Mouse (Mus musculus) midbrain, embryonic 16.5 days (tissue): ENCODE measurements around the gene Gdf11. TPM values are rescaled to one million over a fixed set of nuclear protein-coding genes. Genes with fewer than 3 reads are reported as not detected.

Source experiments
- ATAC-seq: fragments of 200-750 bp; cut with Nextera tagmentation; 2 replicates; pipeline ENCODE4 v1.8.0; 2017; ENCODE audit warnings: moderate TSS enrichment
- H3K27ac ChIP-seq: fragments of 300-500 bp; sonication (generic); 2 replicates; pipeline ENCODE4 v1.5.1; 2014; ENCODE audit warnings: mild to moderate bottlenecking, low read length, mixed read lengths
- H3K27me3 ChIP-seq: fragments of 300-500 bp; sonication (generic); 2 replicates; pipeline ENCODE4 v1.6.1; 2014; ENCODE audit warnings: low read depth, low read length, mixed read lengths; ENCODE audit not compliant: control insufficient read depth, insufficient read depth
- H3K36me3 ChIP-seq: fragments of 300-500 bp; sonication (generic); 2 replicates; pipeline ENCODE4 v1.6.1; 2014; ENCODE audit warnings: mild to moderate bottlenecking, low read length, moderate library complexity, mixed read lengths; ENCODE audit not compliant: control insufficient read depth, insufficient read depth
- H3K4me1 ChIP-seq: fragments of 300-500 bp; sonication (generic); 2 replicates; pipeline ENCODE4 v1.6.1; 2014; ENCODE audit warnings: mild to moderate bottlenecking, low read length, mixed read lengths; ENCODE audit not compliant: control insufficient read depth, insufficient read depth
- H3K4me2 ChIP-seq: fragments of 300-500 bp; sonication (generic); 2 replicates; pipeline ENCODE4 v1.6.1; 2014; ENCODE audit warnings: mild to moderate bottlenecking, low read length, mixed read lengths
- H3K4me3 ChIP-seq: fragments of 300-500 bp; sonication (generic); 2 replicates; pipeline ENCODE4 v1.5.1; 2014; ENCODE audit warnings: low read depth, mild to moderate bottlenecking, low read length, moderate library complexity, mixed read lengths
- H3K9ac ChIP-seq: fragments of 300-500 bp; sonication (generic); 2 replicates; pipeline ENCODE4 v1.6.1; 2014; ENCODE audit warnings: low read depth, low read length, mixed read lengths
- H3K9me3 ChIP-seq: fragments of 300-500 bp; sonication (generic); replicated peaks from 2 replicates; pipeline ENCODE4 v1.6.1; 2014; ENCODE audit warnings: mild to moderate bottlenecking, low read length, mixed read lengths; ENCODE audit not compliant: control insufficient read depth, poor library complexity, severe bottlenecking
- WGBS: fragments of 180-500 bp; shearing (Covaris S2); extraction: QIAGEN DNeasy Blood & Tissue Kit; methylation state at CpG from one replicate; pipeline ENCODE4 v1.1.7; 2014; 5-methylcytosine and 5-hydroxymethylcytosine counted together
- polyA plus RNA-seq: library from polyadenylated mRNA; unstranded; fragments of >200 nt; fragmentation: Nextera tagmentation; extraction: Ambion mirVana; gene quantifications from 2 replicates; pipeline ENCODE4 v1.2.1, GENCODE M21; 2015

Gdf11 gene
- polyA plus RNA-seq, 1 experiment from 2014 or later = 7.9 TPM

GRCm38 (mm10) chr10:128913696-128914095, 22.2 kb upstream of the Gdf11 start:
- Histone ChIP-seq H3K4me3 (no peak overlapping the region), H3K27me3 (no peaks in the 10 kb centered on the region), H3K9me3 (no peaks in the 10 kb centered on the region), H3K4me2 (no peak overlapping the region), H3K36me3 (no peaks in the 10 kb centered on the region), H3K4me1 (peaks cover 7% of the 10 kb centered on the region; the same call in 1 of the 2 replicates), H3K27ac (no peak overlapping the region), H3K9ac (no peak overlapping the region)
- no peak for ATAC-seq
- WGBS = 76% methylated on average over 12 of the region's 12 CpGs

- WGBS = 7% methylated on average over 5 of the region's 5 CpGs
- Histone ChIP-seq H3K4me1 (peaks cover 7% of the 10 kb centered on the region; the same call in 1 of the 2 replicates), H3K36me3 (no peaks in the 10 kb centered on the region), H3K9me3 (no peaks in the 10 kb centered on the region), H3K4me2 (no peak overlapping the region), H3K4me3 (no peak overlapping the region), H3K9ac (no peak overlapping the region), H3K27ac (no peak overlapping the region), H3K27me3 (no peaks in the 10 kb centered on the region)
- peak; percentile 30; the same call in 1 of the 2 replicates for ATAC-seq
Measured at GRCm38 (mm10) chr10:128913219-128913618, 21.7 kb upstream of the Gdf11 start.

- H3K4me3 ChIP-seq = no peak overlapping the region
- no peaks in the 10 kb centered on the region for H3K36me3 ChIP-seq
- no peak overlapping the region for H3K9ac ChIP-seq
- H3K27ac ChIP-seq = no peak overlapping the region
- H3K4me1 ChIP-seq = peaks cover 7% of the 10 kb centered on the region; the same call in 1 of the 2 replicates
- H3K27me3 ChIP-seq = no peaks in the 10 kb centered on the region; the same call in 1 of the 2 replicates
- no peaks in the 10 kb centered on the region for H3K9me3 ChIP-seq
- 89% methylated on average over 4 of the region's 4 CpGs for WGBS
- H3K4me2 ChIP-seq = no peak overlapping the region
- ATAC-seq = no peak
Measured at GRCm38 (mm10) chr10:128912791-128913190, 21.3 kb upstream of the Gdf11 start.

- WGBS = 88% methylated on average over 4 of the region's 4 CpGs
Measured at GRCm38 (mm10) chr10:128912268-128912667, 20.8 kb upstream of the Gdf11 start.

GRCm38 (mm10) chr10:128911430-128911829, 19.9 kb upstream of the Gdf11 start:
- Histone ChIP-seq H3K36me3 (no peaks in the 10 kb centered on the region), H3K9ac (no peak overlapping the region), H3K9me3 (no peaks in the 10 kb centered on the region), H3K4me1 (peaks cover 7% of the 10 kb centered on the region; the same call in 1 of the 2 replicates), H3K27ac (no peak overlapping the region), H3K4me2 (peak overlapping the region; percentile 80; the same call in 1 of the 2 replicates), H3K27me3 (no peaks in the 10 kb centered on the region; the same call in 1 of the 2 replicates), H3K4me3 (no peak overlapping the region)
- WGBS = 97% methylated on average over 6 of the region's 6 CpGs
- ATAC-seq = no peak

More at GRCm38 (mm10) chr10:128912268-128912667, 20.8 kb upstream of the Gdf11 start:
- Histone ChIP-seq H3K9me3 (no peaks in the 10 kb centered on the region), H3K4me2 (no peak overlapping the region), H3K27ac (no peak overlapping the region), H3K9ac (no peak overlapping the region), H3K4me1 (peaks cover 7% of the 10 kb centered on the region; the same call in 1 of the 2 replicates), H3K27me3 (no peaks in the 10 kb centered on the region; the same call in 1 of the 2 replicates), H3K36me3 (no peaks in the 10 kb centered on the region), H3K4me3 (no peak overlapping the region)
- no peak for ATAC-seq

GRCm38 (mm10) chr10:128910066-128910841, 18.7 kb upstream of the Gdf11 start:
- Histone ChIP-seq H3K27ac (peak overlapping the region; percentile 74), H3K4me2 (peak overlapping the region; percentile 80), H3K27me3 (no peaks in the 10 kb centered on the region; the same call in 1 of the 2 replicates), H3K9me3 (no peaks in the 10 kb centered on the region), H3K4me3 (peak overlapping the region; percentile 67), H3K4me1 (peaks cover 7% of the 10 kb centered on the region; the same call in 1 of the 2 replicates), H3K36me3 (no peaks in the 10 kb centered on the region), H3K9ac (peak overlapping the region; percentile 86)
- WGBS = 1% methylated on average over 48 of the region's 66 CpGs
- ATAC-seq = peak; percentile 50

- Histone ChIP-seq H3K36me3 (no peaks in the 10 kb centered on the region), H3K27ac (peak overlapping the region; percentile 74), H3K4me1 (peaks cover 7% of the 10 kb centered on the region; the same call in 1 of the 2 replicates), H3K4me2 (peak overlapping the region; percentile 80), H3K4me3 (peak overlapping the region; percentile 67), H3K9ac (peak overlapping the region; percentile 86), H3K27me3 (no peaks in the 10 kb centered on the region; the same call in 1 of the 2 replicates), H3K9me3 (no peaks in the 10 kb centered on the region)
- peak; percentile 59 for ATAC-seq
- WGBS = 0% methylated on average over 30 of the region's 41 CpGs
Measured at GRCm38 (mm10) chr10:128909567-128910028, 18.1 kb upstream of the Gdf11 start.

GRCm38 (mm10) chr10:128908778-128909448, 17.4 kb upstream of the Gdf11 start:
- H3K36me3 ChIP-seq = no peaks in the 10 kb centered on the region
- peak overlapping the region; percentile 67 for H3K4me3 ChIP-seq
- H3K27me3 ChIP-seq = no peaks in the 10 kb centered on the region; the same call in 1 of the 2 replicates
- H3K9me3 ChIP-seq = no peaks in the 10 kb centered on the region
- 54% methylated on average over 13 of the region's 13 CpGs for WGBS
- peak overlapping the region; percentile 80 for H3K4me2 ChIP-seq
- no peak overlapping the region for H3K27ac ChIP-seq
- peak overlapping the region; percentile 86 for H3K9ac ChIP-seq
- peaks cover 7% of the 10 kb centered on the region; the same call in 1 of the 2 replicates for H3K4me1 ChIP-seq
- no peak for ATAC-seq
